Mouse (Mus musculus): ENCODE results near the gene Tnfrsf21.

Tnfrsf21 gene

GRCm38 (mm10) chr17:43076801-43077493 is 60.6 kb downstream of the Tnfrsf21 start:
- peak; percentile 60 for DNase-seq (ENCODE audit: low spot score)

DNA sequence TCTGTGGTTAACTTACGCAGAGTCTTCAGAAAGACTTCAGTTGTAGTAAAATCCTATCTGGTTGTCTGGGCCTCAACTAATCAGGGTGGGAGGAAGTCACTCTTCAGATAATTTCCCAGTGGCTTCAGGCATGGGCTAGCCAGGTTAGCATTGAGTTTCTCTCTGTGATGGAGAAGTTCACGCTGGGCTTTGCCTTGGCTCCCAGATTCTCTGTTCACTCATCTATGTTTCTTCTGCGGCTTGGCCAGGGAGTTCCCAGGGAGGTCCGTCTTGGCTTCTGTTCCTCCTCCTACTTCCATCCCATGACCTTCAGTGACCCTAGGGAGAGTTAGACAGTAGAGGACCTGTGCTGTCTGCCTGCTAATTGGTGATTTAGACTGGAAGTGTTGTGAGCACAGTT is 61.2 kb downstream of the Tnfrsf21 start:
- no peak for DNase-seq (ENCODE audit: low spot score)

GRCm38 (mm10) chr17:43081225-43081624 is 64.9 kb downstream of the Tnfrsf21 start:
- DNase-seq (ENCODE audit: low spot score): no peak

DNA sequence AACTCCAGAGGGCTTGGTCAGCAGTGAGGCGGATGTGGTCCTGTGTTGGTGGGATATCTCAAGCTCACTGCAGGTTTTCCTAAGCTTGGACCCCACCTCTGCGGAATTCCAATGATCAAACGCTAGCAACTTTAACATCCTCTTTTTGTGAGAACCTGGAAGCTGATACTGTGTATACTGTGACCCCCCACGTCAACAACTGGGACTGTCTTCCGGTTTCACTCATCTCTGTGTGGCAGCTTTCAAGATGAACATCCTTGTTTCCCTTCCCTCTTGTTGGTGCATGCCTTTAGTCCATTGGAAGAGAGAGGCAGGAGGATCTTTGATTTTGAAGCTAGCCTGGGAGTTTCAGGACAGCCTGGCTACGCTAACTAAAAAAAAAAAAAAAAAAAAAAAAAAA is 73.1 kb downstream of the Tnfrsf21 start:
- no peak for DNase-seq (ENCODE audit: low spot score)

- DNase-seq (ENCODE audit: low spot score): no peak
Observed at GRCm38 (mm10) chr17:43090948-43091724, 74.8 kb downstream of the Tnfrsf21 start.

DNA sequence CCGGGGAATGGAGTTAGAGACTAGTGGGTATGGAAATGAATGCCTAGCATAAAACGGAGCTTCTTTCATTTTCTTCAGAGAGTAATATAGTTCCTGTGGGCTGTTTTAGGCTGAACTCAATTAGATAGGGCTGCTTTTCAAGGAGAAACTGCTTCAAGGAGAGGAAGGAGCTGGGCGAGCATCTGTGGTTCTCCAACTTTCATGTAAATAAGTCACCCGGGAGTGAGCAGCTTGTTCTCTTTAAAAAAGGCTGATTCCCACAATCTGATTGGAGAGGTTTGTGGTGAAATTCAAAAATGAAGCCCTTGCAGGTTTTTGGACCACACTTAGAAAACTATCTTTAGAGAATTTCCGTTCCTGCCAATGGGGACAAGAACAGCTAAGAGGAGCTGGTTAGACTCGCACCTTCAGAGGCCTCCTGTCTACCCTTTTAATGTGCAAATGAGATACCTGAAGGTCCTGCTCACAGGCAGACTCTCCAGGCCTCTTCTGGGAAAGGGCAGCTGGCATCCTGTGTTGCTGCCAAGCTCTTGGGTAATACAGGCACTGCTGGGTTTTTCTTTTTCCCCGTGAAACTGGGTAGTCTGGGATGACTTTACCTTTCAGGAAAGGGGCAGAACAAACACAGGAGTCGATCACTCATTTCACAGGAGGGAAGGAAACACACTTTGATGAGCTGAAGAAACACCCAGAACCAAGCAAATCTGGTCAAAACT is 76.1 kb downstream of the Tnfrsf21 start:
- no peak for DNase-seq (ENCODE audit: low spot score)

DNA sequence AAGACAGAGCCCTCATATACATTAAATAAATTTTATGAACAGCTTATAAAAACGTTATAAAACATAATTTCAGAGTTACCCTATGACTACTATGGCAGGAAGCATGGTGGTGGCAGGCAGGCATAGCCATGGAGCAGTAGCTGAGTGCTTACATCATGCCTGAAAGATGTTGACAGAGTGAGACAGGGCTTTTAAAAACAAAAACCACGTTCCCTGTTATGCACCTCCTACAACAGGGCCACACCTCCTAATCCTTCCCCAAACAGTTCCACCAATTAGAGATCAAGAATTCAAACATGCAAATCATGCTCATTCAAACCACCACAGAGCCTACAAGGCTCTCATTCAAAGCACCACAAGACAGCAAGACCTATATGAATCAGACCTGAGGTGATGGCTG is 77.9 kb downstream of the Tnfrsf21 start:
- DNase-seq (ENCODE audit: low spot score): no peak

DNA sequence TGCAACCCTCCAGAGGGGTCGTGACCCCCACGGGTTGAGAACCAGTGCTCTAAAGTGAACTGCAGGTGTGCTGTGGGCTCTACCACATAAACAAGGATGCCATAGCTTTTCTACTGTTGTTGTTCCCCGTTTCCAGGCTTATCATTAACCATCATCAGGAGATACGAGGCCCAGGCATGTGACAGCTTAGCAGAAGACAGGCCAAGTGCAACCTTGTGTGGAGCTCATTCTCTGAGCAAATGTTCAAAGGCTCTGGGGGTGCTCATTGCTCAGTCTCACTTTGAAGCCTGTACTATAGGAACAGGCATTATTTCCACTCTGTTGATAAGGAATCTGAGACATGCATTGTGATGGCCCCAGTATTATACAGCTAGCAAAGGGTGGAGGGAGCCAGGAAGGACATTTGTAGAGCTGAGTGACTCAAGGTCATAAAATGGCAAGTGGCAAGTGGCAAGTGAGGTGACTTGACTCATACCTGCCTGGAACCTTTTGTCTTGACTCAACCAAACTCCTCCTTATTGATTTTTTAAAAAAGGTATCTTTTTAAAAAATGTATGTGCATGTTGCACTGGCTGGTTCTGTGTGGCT is 80.8 kb downstream of the Tnfrsf21 start:
- no peak for DNase-seq (ENCODE audit: low spot score)

DNA sequence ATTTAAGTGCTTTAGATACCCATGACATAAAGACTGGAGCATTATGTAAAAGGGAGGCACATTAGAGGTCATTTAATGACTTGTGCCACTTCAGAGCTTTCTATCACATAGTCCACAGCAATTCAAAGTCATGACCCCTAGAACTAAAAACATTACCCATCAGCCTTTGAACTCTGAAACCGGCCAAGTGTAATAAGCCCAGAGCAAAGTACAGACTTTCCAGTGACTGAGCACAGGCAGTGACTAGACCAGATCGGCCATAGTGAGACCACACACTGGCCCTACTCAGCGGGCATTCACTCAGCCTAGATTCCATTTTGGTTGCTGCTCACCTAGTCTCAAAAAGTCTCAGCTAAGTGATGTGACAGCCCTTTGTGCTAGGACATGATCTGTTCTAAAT is 89.8 kb downstream of the Tnfrsf21 start:
- no peak for DNase-seq (ENCODE audit: low spot score)

GRCm38 (mm10) chr17:43107338-43107737 is 91.0 kb downstream of the Tnfrsf21 start:
- DNase-seq (ENCODE audit: low spot score): no peak

GRCm38 (mm10) chr17:43109501-43109900 is 93.1 kb downstream of the Tnfrsf21 start:
- no peak for DNase-seq (ENCODE audit: low spot score)

GRCm38 (mm10) chr17:43110168-43110885 is 94.0 kb downstream of the Tnfrsf21 start:
- DNase-seq (ENCODE audit: low spot score): no peak

DNA sequence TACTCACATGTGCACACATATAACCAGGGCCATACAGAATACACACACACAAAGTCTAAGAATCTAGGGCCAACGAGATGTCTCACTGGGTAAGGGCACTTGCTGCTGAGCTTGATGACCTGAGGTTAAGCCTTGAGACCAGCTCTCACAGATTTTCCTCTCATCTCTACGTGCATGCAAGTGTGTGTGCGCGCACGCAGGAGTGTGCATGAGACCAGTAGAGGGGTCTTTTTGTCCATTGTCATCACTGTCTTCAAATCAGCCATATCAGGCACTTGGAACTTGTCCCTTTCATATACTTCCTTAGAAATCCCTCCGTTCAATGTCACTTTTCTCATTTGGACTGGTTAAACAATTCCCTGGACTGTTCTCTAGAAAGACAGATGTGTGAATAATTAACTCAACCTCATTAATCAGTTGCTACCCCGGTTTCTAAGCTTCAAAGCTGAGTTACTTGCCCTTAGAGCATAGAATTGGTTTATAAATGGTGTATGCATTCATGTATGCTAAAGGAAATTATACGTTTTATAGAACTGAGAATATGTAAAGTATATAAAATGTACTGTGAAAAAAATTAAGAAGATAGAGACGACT is 97.1 kb downstream of the Tnfrsf21 start:
- no peak for DNase-seq (ENCODE audit: low spot score)

GRCm38 (mm10) chr17:43114086-43114581 is 97.8 kb downstream of the Tnfrsf21 start:
- no peak for DNase-seq (ENCODE audit: low spot score)

- DNase-seq (ENCODE audit: low spot score): no peak
Observed at GRCm38 (mm10) chr17:43114926-43115325, 98.6 kb downstream of the Tnfrsf21 start.

GRCm38 (mm10) chr17:43116748-43117147 is 100.4 kb downstream of the Tnfrsf21 start:
- DNase-seq (ENCODE audit: low spot score): no peak

- no peak for DNase-seq (ENCODE audit: low spot score)
Observed at GRCm38 (mm10) chr17:43119446-43119845, 103.1 kb downstream of the Tnfrsf21 start.

DNA sequence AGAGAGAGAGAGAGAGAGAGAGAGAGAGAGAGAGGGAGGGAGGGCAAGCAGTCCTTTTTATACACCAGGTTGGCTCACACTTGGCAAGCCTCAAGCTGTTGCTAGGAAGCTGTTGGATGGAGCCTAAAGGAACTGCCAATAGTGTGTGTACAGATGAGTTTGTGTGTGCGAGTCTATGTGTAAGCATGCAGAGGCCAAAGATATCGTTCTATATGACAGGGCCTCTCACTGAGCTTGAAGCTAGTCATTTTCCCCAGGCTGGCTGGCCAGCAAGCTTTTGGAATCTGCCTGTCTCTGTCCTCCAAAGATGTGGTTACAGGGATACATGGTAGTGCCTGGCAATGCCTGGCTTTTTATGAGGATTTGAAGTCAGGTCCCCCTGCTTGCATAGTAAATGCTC is 104.7 kb downstream of the Tnfrsf21 start:
- DNase-seq (ENCODE audit: low spot score): no peak

GRCm38 (mm10) chr17:43128305-43128704 is 112.0 kb downstream of the Tnfrsf21 start:
- DNase-seq (ENCODE audit: low spot score): no peak

DNA sequence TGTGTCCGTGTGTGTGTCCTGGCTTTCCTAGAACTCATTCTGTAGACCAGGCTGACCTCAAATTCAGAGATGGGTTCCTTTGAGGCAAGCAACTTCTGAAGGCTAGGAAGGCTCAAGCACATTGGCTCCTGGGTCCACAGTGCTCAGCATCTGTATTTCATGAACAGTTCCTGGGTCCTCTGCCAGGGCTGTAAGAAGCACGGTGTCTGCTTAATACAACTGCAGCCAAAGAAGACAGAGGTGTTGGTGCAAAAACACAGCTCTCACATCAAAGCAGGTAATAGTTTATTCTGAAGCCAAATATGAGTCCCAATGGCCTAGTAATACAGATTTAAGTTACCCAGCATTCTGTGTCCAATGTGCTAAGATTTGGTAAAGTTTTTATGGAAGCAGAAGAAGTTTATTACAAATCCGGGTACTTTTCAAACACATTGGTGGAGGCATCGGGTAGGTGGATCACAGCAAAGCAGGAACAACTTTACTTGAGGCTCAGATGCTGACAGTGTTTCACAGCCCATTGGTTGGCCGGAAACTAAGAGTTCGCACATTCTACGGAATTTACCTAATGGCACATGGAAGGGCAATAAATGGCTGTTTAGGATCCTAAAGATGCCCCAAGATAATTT is 112.7 kb downstream of the Tnfrsf21 start:
- no peak for DNase-seq (ENCODE audit: low spot score)

All from urinary bladder, postnatal 25 days (tissue).